Mouse (Mus musculus): Measurements from ENCODE around the gene Itgad. TPM values are rescaled to one million over a fixed set of nuclear protein-coding genes. Genes with fewer than 3 reads are reported as not detected.

Gene Itgad
- polyA plus RNA-seq (2017; shearing (Covaris generic)) = 0.24 TPM

GRCm38 (mm10) chr7:128154076-128154475 is at the start of gene Itgad:
TSS of gene Itgad (plus strand) at chr7:128154376.

GRCm38 (mm10) chr7:128128741-128129720 is 25.1 kb upstream of the Itgad start, which contains the start of gene Itgax:
TSS of gene Itgax (plus strand) at chr7:128129547.

GRCm38 (mm10) chr7:128206152-128206551 is 52.0 kb downstream of the Itgad start, which contains the start of gene Cox6a2:
TSS of gene Cox6a2 (minus strand) at chr7:128206387.

GRCm38 (mm10) chr7:128236856-128237592 is 82.8 kb downstream of the Itgad start, which contains the start of gene Armc5:
TSS of gene Armc5 (plus strand) at chr7:128237342.

GRCm38 (mm10) chr7:128237927-128238778 is 84.0 kb downstream of the Itgad start, which contains the start of gene 9130023H24Rik:
TSS of gene 9130023H24Rik (minus strand) at chr7:128238031.

GRCm38 (mm10) chr7:128246496-128247391 is 92.6 kb downstream of the Itgad start, which contains the start of gene Tgfb1i1:
TSS of gene Tgfb1i1 (plus strand) at chr7:128246812.

GRCm38 (mm10) chr7:128265411-128265810 is 111.2 kb downstream of the Itgad start, which contains the start of gene Slc5a2:
TSS of gene Slc5a2 (plus strand) at chr7:128265657.

Other genes starting within 250 kb of the Itgad start
- 30.1 TPM for gene Kat8, start 241.9 kb upstream of the Itgad start, polyA plus RNA-seq (2017; shearing (Covaris generic))
- 0.33 TPM for gene Prss8, start 224.3 kb upstream of the Itgad start, polyA plus RNA-seq (2017; shearing (Covaris generic))
- gene Prss36, start 207.7 kb upstream of the Itgad start, polyA plus RNA-seq (2017; shearing (Covaris generic)) = 1.1 TPM
- gene Fus, start 186.9 kb upstream of the Itgad start, polyA plus RNA-seq (2017; shearing (Covaris generic)) = 170 TPM
- gene Pycard, start 160.5 kb upstream of the Itgad start, polyA plus RNA-seq (2017; shearing (Covaris generic)) = 98.6 TPM
- not detected for gene Trim72, start 150.4 kb upstream of the Itgad start, polyA plus RNA-seq (2017; shearing (Covaris generic))
- gene Itgam, start 91.7 kb upstream of the Itgad start, polyA plus RNA-seq (2017; shearing (Covaris generic)) = 0.99 TPM
- not detected for gene Gm49368, start 91.7 kb upstream of the Itgad start, polyA plus RNA-seq (2017; shearing (Covaris generic))
- 0.72 TPM for gene Itgax, start 24.8 kb upstream of the Itgad start, polyA plus RNA-seq (2017; shearing (Covaris generic))
- not detected for gene Cox6a2, start 52.0 kb downstream of the Itgad start, polyA plus RNA-seq (2017; shearing (Covaris generic))
- gene Armc5, start 83.0 kb downstream of the Itgad start, polyA plus RNA-seq (2017; shearing (Covaris generic)) = 19.0 TPM
- 0.56 TPM for gene 9130023H24Rik, start 83.7 kb downstream of the Itgad start, polyA plus RNA-seq (2017; shearing (Covaris generic))
- 0.56 TPM for gene Tgfb1i1, start 92.4 kb downstream of the Itgad start, polyA plus RNA-seq (2017; shearing (Covaris generic))
- gene Slc5a2, start 111.3 kb downstream of the Itgad start, polyA plus RNA-seq (2017; shearing (Covaris generic)) = 0.56 TPM
- 20.9 TPM for gene BC017158, start 143.8 kb downstream of the Itgad start, polyA plus RNA-seq (2017; shearing (Covaris generic))

Data from effector memory CD4-positive, alpha-beta T cell, adult 7 months (primary cell).